Mouse (Mus musculus) kidney, embryonic 14.5 days (tissue): ENCODE measurements around the gene Clec1b. TPM values are rescaled to one million over a fixed set of nuclear protein-coding genes. Genes with fewer than 3 reads are reported as not detected.
A peak's percentile ranks its signal among the peaks of the same experiment; 100 is the strongest.

Experiments used
- ATAC-seq: fragments of 200-750 bp; cut with Nextera tagmentation; 2 replicates; pipeline ENCODE4 v1.8.0; 2017; ENCODE audit warnings: moderate number of reproducible peaks, mild to moderate bottlenecking, moderate TSS enrichment, moderate library complexity; ENCODE audit not compliant: low FRiP score, low TSS enrichment
- H3K27ac ChIP-seq: fragments of 300-500 bp; sonication (generic); 2 replicates; pipeline ENCODE4 v1.5.1; 2014; ENCODE audit warnings: low read depth, mild to moderate bottlenecking, low read length, moderate library complexity, mixed read lengths
- H3K27me3 ChIP-seq: fragments of 300-500 bp; sonication (generic); 2 replicates; pipeline ENCODE4 v1.6.1; 2014; ENCODE audit warnings: mild to moderate bottlenecking, low read length; ENCODE audit not compliant: control insufficient read depth, insufficient read depth
- H3K36me3 ChIP-seq: fragments of 300-500 bp; sonication (generic); 2 replicates; pipeline ENCODE4 v1.6.1; 2014; ENCODE audit warnings: low read length, mixed read lengths; ENCODE audit not compliant: control insufficient read depth, insufficient read depth
- H3K4me1 ChIP-seq: fragments of 300-500 bp; sonication (generic); 2 replicates; pipeline ENCODE4 v1.6.1; 2014; ENCODE audit warnings: low read length, mixed read lengths; ENCODE audit not compliant: control insufficient read depth, insufficient read depth
- H3K4me2 ChIP-seq: fragments of 300-500 bp; sonication (generic); replicated peaks from 2 replicates; pipeline ENCODE4 v1.6.1; 2014; ENCODE audit warnings: low read depth, mild to moderate bottlenecking, low read length
- H3K4me3 ChIP-seq: fragments of 300-500 bp; sonication (generic); 2 replicates; pipeline ENCODE4 v1.5.1; 2014; ENCODE audit warnings: mild to moderate bottlenecking, low read length
- H3K9ac ChIP-seq: fragments of 300-500 bp; sonication (generic); 2 replicates; pipeline ENCODE4 v1.6.1; 2014; ENCODE audit warnings: low read depth, mild to moderate bottlenecking, low read length, moderate library complexity
- H3K9me3 ChIP-seq: fragments of 300-500 bp; sonication (generic); 2 replicates; pipeline ENCODE4 v1.6.1; 2016; ENCODE audit warnings: low read length; ENCODE audit not compliant: control insufficient read depth
- WGBS: fragments of 180-500 bp; shearing (Covaris S2); extraction: QIAGEN DNeasy Blood & Tissue Kit; methylation state at CpG from one replicate; pipeline ENCODE4 v1.1.7; 2014; 5-methylcytosine and 5-hydroxymethylcytosine counted together
- polyA plus RNA-seq: library from polyadenylated mRNA; unstranded; fragments of >200 nt; fragmentation: Nextera tagmentation; extraction: Ambion mirVana; gene quantifications from 2 replicates; pipeline ENCODE4 v1.2.1, GENCODE M21; 2014

Gene Clec1b
- polyA plus RNA-seq, 1 experiment from 2014 or later = 2.5 TPM

DNA sequence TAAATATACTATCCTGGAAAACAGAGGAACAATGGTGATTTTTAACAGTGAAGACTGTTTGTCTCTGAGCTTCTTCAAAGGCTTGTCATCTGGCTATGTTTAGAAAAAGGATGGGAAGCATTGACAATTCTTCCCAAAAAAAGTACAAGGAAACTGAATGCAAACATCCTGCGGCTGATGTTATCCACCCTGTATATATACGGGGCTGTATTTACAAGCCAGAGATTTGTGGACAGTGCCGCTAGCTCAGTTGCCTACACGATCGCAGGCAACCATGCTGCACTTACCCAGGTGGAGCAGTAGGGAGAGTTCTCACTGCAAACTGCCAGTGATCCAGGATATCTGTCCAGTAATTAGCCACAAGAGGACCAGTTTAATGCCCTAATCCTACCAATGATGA lies 28.1 kb downstream of the Clec1b start:
- Histone ChIP-seq H3K4me3 (no peak overlapping the region), H3K36me3 (no peaks in the 10 kb centered on the region), H3K9me3 (no peaks in the 10 kb centered on the region), H3K27me3 (no peaks in the 10 kb centered on the region), H3K9ac (no peak overlapping the region), H3K27ac (peak overlapping the region; percentile 24; the same call in 1 of the 2 replicates), H3K4me1 (no peaks in the 10 kb centered on the region), H3K4me2 (no peak overlapping the region)
- ATAC-seq = no peak
- 72% methylated on average over 5 of the region's 5 CpGs for WGBS

- ATAC-seq = no peak
- 32% methylated on average over 5 of the region's 5 CpGs for WGBS
- H3K27ac ChIP-seq = no peak overlapping the region
These were observed 28.7 kb downstream of the Clec1b start for GRCm38 (mm10) chr6:129425812-129426211.

DNA sequence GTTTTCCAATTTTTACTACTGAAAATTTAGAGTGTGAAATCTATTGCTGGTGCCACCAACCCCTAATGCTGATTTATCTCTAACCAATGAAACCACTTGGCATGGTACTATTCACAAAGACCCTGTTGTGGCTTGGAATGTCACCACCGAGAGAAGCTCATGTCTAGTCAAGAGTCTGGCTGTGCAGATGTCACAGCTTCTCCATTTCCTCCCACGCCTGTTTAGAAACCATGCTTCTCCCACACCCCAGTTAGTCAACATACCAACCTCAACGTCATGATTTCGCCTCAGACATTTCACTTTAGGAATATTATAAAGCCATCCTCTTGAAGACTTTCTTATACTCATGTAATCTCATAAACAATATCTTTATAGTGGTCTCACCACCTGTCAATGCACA lies 30.2 kb downstream of the Clec1b start:
- WGBS = 82% methylated on average over 4 of the region's 4 CpGs

More at GRCm38 (mm10) chr6:129425812-129426211, 28.7 kb downstream of the Clec1b start:
- no peak overlapping the region for H3K4me2 ChIP-seq
- H3K4me3 ChIP-seq = no peak overlapping the region
- no peaks in the 10 kb centered on the region for H3K36me3 ChIP-seq
- no peaks in the 10 kb centered on the region for H3K9me3 ChIP-seq
- no peaks in the 10 kb centered on the region for H3K27me3 ChIP-seq
- H3K9ac ChIP-seq = no peak overlapping the region
- no peaks in the 10 kb centered on the region for H3K4me1 ChIP-seq

GRCm38 (mm10) chr6:129434239-129434638 lies 37.1 kb downstream of the Clec1b start:
- ATAC-seq = no peak
- WGBS = 86% methylated on average over 5 of the region's 5 CpGs
- no peak overlapping the region for H3K9ac ChIP-seq

More for the DNA sequence above, 30.2 kb downstream of the Clec1b start:
- Histone ChIP-seq H3K36me3 (no peaks in the 10 kb centered on the region), H3K4me3 (no peak overlapping the region), H3K9ac (no peak overlapping the region), H3K27ac (no peak overlapping the region), H3K9me3 (no peaks in the 10 kb centered on the region), H3K27me3 (no peaks in the 10 kb centered on the region), H3K4me2 (no peak overlapping the region), H3K4me1 (no peaks in the 10 kb centered on the region)
- ATAC-seq = no peak

GRCm38 (mm10) chr6:129436025-129436424 lies 38.9 kb downstream of the Clec1b start:
- no peaks in the 10 kb centered on the region for H3K4me1 ChIP-seq
- no peaks in the 10 kb centered on the region for H3K9me3 ChIP-seq
- H3K4me3 ChIP-seq = no peak overlapping the region
- no peaks in the 10 kb centered on the region for H3K27me3 ChIP-seq
- no peak overlapping the region for H3K9ac ChIP-seq
- no peak overlapping the region for H3K4me2 ChIP-seq
- no peak for ATAC-seq
- no peak overlapping the region for H3K27ac ChIP-seq
- WGBS = 83% methylated on average over 3 of the region's 3 CpGs
- no peaks in the 10 kb centered on the region for H3K36me3 ChIP-seq

More at GRCm38 (mm10) chr6:129434239-129434638, 37.1 kb downstream of the Clec1b start:
- H3K27me3 ChIP-seq = no peaks in the 10 kb centered on the region
- H3K36me3 ChIP-seq = no peaks in the 10 kb centered on the region
- H3K4me2 ChIP-seq = no peak overlapping the region
- H3K4me3 ChIP-seq = no peak overlapping the region
- no peaks in the 10 kb centered on the region for H3K4me1 ChIP-seq
- no peak overlapping the region for H3K27ac ChIP-seq
- H3K9me3 ChIP-seq = no peaks in the 10 kb centered on the region

DNA sequence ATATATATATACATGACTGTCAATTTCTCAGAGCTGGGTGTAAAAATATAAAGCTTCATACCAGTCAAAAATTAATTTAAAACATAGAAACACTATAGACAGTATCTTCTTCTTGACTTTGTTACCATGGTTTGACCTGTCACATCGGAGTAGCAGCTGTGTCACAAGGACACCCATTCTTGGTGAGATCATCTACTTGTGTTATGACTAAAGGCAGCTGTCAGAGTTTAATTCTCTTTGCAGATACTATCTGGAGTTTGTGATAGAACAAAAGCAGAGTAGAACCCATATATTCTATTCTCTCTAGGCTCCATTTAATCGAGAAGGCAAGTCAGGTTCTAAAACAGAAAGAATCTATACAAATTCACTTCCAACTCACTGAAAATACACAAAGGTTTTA lies 40.9 kb downstream of the Clec1b start:
- Histone ChIP-seq H3K4me1 (no peaks in the 10 kb centered on the region), H3K27me3 (no peaks in the 10 kb centered on the region), H3K27ac (no peak overlapping the region), H3K4me2 (no peak overlapping the region), H3K9ac (no peak overlapping the region), H3K4me3 (no peak overlapping the region), H3K9me3 (no peaks in the 10 kb centered on the region), H3K36me3 (no peaks in the 10 kb centered on the region)
- no peak for ATAC-seq
- 79% methylated on average over 2 of the region's 2 CpGs for WGBS

GRCm38 (mm10) chr6:129449743-129450142 lies 52.6 kb downstream of the Clec1b start:
- ATAC-seq = no peak
- H3K27me3 ChIP-seq = no peaks in the 10 kb centered on the region
- H3K9me3 ChIP-seq = no peaks in the 10 kb centered on the region
- no peak overlapping the region for H3K27ac ChIP-seq
- H3K9ac ChIP-seq = no peak overlapping the region
- no peak overlapping the region for H3K4me3 ChIP-seq
- H3K36me3 ChIP-seq = no peaks in the 10 kb centered on the region
- no peak overlapping the region; the same call in 1 of the 2 replicates for H3K4me2 ChIP-seq
- H3K4me1 ChIP-seq = no peaks in the 10 kb centered on the region
- WGBS = 70% methylated on average over 6 of the region's 6 CpGs

DNA sequence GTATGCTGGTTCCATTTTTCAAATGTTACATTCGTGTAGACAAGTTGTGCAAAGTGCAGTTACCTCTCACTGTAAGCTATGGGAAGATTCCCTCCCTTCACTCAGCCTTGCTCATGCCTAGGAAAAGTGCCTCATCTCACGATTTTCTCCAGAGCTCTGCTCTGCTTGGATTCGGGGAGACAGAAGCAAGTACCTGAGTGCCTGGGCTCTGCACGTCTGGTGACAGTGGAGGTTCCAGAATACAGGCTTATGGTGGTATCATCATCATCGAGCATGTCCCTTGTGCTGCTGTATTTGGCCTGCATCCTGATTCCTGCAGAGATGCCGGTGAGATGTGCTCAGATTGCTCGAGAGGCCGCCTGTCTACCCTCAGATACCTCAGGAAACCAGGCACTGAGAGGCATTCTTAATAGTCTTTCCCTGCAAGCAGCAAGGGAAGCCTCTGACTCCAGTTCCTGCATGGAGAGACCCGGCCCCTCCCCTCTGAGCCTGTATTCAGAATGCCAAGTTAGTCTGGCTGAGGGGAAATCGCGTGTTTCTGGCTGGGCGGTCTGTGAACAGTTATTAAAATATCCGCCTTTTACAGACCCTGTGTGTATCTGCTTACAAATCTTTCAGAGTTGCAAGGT lies 54.4 kb downstream of the Clec1b start, which contains the start of gene Clec1a:
Clec1a (minus strand) TSS at position 590 of the 629 bp plus-strand sequence.
- no peak within 1 kb of the TSS; the same call in 1 of the 2 replicates for H3K27ac ChIP-seq
- H3K4me2 ChIP-seq = peak within 1 kb of the TSS; percentile 8; the same call in 1 of the 2 replicates
- H3K4me3 ChIP-seq = peak within 1 kb of the TSS; percentile 7; the same call in 1 of the 2 replicates
- H3K9ac ChIP-seq = no peak within 1 kb of the TSS
- H3K27me3 ChIP-seq = no peaks in the 10 kb centered on the region
- H3K4me1 ChIP-seq = no peaks in the 10 kb centered on the region
- ATAC-seq = no peak
- no peaks in the 10 kb centered on the region for H3K9me3 ChIP-seq
- 60% methylated on average over 13 of the region's 13 CpGs for WGBS
- no peaks in the 10 kb centered on the region for H3K36me3 ChIP-seq
